Mouse (Mus musculus) layer of hippocampus, postnatal 25 days (tissue): Measurements from ENCODE around the gene Ascc1. TPM values are rescaled to one million over a fixed set of nuclear protein-coding genes. Genes with fewer than 3 reads are reported as not detected.
A peak's percentile ranks its signal among the peaks of the same experiment; 100 is the strongest.
"Not testable (repeated sequence)": the region's sequence is repeated elsewhere in the genome, so short reads cannot be mapped to it uniquely, and the experiment has no call there.

Source experiments
- DNase-seq, 2 experiments: peaks; one replicate each; pipeline ENCODE4 v3.0.0; 2022; ENCODE audit warnings: mixed read lengths in 2 of 2, low spot score in 1 of 2; ENCODE audit errors: extremely low spot score in 1 of 2
- total RNA-seq, 2 experiments: library from RNA; stranded (reverse); gene quantifications; 2 replicates each; pipeline ENCODE4 v1.2.3; 2021

Ascc1 gene
- total RNA-seq, 2 experiments from 2014 or later, result 16.7 to 18.1 TPM

DNA sequence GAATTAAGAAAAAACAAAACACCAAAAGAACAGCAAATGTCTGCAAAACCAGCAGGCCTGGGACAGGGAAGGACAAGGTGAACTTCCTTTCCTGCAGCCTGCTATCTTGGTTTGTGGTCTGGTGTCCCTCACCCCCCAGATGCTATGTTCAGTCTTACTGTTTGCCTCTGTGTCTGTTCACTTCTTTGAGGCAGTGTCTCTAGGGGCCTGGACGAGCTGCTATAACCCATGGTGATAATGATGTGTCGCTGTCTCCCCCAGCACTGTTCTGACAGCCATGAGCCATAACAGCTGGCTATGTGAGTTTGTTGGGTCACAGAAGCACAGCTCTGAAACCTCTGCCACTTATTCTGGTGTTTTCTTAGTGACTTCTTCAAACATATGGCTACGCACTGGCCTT is 27.8 kb upstream of the Ascc1 start:
- DNase-seq, result no peak

DNA sequence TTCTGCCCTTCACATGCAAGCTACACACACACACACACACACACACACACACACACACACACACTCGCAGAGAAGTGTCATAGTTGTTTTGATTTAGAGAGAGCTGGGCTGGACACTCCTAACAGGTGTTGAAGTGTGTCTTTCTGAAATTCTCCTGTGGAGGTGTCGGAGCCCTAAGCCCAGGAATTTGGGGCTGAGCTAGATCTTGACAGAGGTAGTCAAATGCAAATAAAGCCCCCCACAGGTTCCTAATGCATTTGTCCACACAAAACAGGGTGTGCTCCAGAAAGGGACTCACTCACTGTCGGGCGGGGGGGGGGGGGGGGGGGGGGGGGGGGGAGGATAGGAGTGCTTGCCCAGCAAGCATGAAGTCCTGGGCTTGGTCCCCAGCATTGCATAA is 25.5 kb upstream of the Ascc1 start:
- DNase-seq, result no peak

DNA sequence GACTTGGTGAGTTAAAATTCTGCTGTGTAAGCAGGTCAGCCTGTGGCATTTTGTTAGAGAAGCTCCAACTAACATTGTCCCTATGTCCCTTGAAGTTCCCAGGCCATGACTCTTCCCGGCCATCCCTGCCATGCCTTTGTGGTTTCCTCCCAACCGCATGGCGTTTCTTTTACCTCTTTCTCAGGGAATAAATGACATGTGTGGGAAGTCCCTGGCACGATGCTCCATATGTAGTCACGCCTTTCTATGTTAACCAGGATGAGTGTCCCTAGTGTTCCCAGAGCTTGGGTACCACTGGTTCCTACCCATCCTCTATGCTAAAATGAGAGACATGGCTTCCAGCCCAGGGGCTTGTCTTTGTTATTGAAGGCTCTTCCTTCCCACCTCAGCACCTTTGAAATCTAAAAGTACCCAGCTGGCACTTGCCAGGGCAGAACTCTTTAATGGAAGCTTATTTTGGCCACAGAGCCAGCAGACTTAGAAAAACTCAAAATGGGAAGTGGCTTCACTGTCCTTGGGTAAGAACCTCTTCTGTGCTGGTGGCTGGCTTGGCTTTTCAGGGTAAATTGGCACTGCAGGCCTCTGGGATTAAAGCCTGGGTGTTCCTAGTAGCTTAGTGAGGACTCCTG is 24.8 kb upstream of the Ascc1 start:
- no peak for DNase-seq

DNA sequence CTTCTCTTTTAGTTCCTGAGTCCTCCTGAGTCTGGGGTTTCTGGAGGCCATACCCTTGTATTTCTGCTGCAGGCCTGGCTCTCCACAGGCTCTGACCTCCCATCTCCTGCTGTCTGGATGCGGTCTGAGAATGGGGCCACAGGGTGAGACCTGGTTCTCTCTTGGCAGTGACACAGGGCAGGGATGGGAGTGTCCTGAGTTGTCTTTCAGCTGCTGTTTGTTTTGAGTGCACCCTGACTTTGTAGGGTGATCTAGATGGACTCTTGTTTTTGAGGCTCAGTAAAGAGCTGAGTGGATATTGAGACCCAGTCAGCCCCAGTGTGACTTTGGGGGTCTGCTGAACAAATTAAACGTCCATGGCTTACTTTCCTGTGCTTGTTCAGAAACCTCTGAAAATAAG is 24.2 kb upstream of the Ascc1 start:
- no peak for DNase-seq

DNA sequence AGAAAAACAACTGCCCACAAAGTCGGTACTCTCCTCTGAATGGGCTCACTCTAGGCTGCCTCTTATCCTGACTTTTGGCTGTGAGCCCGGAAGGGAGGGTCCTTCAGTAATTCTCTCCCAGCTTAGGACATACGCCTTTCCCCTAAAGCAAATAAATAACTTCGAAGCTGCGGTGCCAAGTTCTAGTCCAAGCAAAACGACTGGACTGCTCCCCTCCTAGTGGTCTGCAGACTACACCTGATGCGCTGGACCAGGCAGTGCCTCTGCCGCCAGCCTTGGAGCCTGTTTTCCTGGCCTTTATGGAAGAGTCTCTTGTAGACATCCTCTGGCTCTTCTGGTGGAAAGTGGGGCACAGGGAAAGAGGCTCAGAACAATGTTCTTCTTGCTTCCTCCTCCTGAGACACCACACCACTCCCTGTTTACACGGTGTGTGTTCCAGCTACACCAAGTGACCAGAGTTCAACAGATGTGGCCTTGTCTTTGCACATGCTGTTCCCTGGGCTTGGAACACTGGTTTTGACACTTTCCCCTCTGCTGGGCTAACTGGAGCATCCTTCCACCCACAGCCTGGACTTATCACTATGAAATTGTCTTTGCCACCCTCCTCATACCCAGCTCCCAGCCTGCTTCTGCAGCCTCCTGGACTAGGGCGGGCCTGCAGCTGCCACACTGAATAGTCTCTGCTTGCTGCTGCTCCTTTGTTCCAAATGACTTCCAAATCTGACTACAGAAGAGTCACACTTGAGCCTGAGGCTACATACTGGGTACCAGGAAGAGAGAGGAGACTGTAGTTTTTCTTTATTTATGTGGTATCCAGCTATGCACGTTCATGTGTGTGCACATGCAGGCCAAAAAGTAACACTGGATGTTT is 23.5 kb upstream of the Ascc1 start:
- DNase-seq, result peak in 1 of 2 experiments; percentile 49

DNA sequence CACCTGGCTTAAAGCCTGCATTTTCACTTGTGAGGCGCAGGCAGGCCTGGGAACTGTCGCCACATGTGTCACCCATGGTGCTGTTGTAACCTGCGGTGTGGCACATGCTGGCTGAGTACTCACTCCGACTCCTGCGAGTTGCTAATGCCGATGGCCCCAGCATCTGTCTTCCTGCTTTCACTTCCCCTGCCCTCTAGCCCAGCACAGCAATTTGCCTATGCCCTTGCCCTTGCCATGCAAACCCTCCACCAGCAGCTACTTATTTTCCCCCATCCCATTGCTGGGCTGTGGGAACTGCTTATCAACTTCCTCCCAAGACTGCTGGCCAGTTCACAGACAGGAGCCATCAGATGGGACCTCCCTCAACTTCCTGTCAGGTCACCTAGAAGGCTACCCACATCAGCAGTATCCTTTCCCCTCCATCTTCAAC is 21.8 kb upstream of the Ascc1 start:
- no peak for DNase-seq

DNA sequence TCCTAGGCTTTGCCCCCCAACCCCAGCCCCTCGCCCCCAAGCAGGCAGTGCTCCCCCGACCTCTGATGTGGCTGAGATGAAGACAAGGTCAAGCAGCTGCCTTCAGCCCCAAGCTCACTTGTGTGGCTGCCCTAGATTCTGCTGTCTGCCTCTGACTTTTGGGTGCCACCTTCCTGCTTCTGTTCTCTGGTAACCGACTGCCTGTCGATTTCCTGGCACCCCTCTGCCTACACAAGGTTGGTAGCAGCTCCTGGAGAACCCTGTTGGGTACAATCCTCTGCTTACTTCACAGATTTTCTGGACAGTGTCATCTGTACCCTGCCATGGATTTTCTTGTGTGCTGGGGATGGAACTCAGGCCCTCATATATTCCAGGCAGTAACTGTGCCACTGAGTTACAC is 21.3 kb upstream of the Ascc1 start:
- DNase-seq, result no peak

DNA sequence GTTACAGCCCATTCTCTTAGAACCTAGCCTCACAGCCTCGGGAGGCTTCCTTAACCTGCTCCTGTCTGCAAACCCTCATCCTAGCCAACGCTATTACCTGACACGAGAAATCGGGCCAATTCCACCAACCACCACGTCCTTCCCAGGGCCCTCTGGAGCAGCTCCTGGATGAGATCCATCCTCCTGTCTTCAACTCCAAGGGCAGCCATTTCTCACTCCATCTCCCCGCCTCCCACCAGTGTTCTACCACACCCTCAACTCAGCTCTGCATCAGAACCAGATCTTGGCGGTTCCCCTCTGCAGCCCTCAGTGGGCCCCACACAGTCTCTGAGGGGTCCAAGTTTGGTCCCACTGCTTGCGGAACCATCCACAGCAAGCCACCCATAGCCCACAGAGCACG is 20.8 kb upstream of the Ascc1 start:
- DNase-seq, result no peak

DNA sequence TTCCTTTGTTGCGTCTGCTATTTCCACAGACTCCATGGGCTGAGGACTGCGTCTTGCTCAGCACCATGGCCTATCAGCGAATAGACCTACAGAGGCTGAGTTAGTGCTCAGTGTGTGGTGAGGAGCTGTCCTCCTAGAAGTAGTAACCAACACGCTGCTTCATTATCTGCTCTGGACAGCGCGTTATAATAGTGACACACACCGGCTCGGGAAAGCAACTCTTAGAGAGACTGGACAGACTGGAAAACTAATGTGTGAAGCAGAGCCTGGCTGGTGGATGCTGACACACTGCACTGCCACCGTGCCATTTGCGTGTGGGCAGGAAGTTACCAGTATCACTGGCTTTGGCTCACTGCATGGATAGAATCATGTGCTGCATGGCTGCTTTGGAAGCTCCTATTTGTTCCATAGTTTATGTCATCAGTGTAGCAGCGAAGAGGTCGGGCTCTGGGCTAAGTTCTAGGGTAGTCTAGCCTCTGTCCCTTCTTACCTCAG is 20.2 kb upstream of the Ascc1 start:
- DNase-seq, result no peak

DNA sequence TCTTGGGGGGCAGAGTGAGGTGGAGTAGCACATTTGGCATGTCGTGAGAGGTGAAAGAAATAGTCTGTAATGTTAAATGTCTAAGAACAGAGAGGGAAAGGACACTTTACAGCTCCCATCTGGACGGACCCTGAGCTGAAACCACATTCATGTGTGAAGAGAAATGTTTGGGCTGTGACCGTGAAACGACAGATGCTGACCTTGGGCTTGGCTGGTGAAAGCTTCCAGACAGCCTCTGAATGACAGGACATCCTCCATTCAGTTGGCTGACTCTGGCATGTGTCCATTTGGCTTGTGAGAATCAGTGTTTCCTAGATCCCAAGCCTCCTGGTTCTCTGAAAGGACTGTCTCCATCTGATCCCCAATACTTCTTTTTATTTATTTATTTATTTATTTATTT is 14.6 kb upstream of the Ascc1 start:
- no peak for DNase-seq

DNA sequence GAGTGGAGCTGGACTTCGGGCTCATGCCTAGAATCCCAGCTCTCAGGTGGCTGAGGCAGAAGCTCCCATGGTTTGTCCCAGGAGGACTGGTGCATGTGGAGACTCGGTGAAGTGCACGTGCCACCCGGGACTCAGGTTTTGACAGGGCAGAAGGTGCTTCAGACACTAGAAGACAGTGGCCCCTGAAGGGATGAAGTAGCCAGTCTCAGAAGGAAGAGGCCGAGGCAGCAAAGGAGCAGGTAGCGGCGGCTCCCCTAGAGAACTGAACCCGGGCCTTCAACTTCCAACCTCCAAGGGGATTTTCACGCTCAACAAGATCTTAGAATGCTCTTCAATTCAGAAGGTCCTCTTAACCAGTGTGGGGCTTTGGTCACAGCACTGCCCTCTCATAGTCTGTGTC is 12.2 kb upstream of the Ascc1 start:
- DNase-seq, result no peak

DNA sequence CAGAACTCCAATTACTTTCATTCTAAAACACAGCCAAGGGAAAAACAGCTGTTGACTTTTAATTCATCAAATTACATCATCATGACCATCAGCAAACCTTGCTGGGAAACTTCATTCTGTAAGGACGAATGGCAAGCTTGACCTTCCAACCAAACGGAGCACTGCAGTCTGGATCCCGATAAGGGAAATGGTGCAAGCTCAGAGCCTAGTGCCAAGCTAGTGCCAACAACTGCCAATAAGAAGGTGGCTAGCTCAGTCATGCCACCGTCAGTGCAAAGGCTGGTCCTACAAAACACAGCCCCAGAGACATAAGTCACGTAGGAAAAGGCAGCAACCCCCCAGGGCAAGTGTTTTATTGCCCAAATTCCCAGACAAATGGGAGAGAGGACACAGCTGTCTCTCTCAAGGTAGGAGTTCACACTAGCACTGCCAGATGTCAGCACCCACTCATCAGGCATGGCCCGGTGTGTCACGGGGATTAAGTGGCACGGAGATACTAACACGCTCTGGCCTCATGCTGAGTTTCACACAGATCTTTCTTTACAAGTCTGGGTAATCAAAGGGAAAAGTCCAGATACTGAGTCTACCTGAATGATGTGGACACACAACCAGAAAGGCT is 11.2 kb upstream of the Ascc1 start:
- no peak for DNase-seq

DNA sequence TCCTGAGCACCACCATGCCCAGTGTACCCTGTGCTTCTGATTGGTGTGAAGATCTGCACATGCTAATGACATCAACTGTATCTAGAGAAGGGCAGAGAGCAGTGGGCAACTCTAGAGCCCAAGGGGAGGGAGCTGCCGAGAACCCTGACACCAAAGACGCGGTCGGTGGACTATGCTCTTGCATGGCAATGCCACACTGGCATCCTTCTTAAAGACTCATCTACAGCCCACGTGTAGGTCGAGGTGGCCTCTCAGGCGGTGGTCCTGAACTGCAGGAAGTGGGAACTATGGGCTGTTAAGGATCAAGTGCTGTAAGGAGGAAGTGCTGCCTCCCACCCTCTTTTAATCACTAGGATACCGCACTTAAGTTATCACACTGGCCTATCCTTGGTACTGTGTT is 10.6 kb upstream of the Ascc1 start:
- DNase-seq, result no peak

DNA sequence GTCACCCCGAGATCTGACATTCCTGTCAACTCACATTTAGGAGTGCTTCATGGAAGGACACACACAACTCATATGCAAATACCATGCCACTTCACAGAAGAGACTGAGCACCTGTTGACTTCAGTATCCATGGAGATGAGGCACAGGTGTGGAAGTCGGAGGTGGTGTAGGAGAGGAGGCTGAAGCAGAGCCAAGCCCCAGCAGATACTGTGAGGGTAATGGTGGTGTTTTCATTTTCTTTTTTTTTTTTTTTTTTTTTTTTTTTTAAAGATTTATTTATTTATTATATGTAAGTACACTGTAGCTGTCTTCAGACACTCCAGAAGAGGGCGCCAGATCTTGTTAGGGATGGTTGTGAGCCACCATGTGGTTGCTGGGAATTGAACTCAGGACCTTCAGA is 8.8 kb upstream of the Ascc1 start:
- DNase-seq, result not testable (repeated sequence)

DNA sequence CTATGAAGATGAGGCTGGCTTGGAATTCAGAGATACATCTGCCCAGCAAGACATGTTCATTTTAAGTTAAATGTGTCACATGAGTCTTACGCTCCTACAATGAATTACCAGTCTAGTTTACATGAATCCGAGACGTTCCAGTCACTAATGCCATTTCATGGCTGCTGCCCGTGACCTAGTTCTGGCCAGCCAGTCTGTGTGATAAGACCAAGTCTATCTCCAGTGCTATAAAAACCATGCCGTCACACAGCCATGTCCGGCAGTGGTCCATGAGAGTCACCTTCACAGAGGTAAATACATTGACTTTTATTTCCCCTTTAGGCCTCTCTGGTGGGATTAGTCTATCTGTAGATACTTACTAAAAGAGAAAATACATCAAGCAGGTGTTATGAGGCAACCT is 6.7 kb upstream of the Ascc1 start:
- no peak for DNase-seq

DNA sequence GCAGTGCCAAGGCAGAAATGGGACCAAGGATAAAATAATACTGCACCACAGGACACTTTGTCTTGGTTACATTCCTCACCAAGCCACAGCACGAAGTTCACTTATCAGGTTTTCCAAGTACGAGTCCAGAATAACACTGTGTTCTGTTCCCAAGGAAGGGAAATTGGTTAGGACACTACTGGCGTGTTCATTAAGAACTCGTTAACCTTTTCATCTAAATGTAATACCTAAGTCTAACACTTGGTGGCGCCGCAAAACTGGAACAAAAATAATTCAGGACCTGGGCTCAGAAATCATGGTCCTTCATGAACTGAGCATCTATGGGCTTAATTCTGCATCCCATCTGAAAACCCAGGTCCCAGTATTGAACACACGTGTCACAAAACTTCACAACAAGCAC is 5.0 kb upstream of the Ascc1 start:
- DNase-seq, result peak in 1 of 2 experiments; percentile 48

DNA sequence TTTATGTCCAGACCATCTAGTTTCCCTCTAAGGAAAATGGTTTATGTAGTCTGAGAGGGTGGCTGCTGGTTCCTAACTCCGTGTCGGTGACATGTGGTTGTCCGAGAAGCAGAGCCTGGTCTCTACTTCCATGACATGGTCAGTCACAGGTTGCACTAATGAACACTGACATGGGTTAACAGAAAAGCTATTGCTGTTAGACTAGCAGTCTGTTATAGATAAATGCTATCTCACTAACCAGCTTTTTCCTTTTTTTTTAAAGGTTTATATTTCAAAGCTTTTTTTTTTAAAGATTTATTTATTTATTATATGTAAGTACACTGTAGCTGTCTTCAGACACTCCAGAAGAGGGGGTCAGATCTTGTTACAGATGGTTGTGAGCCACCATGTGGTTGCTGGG is 3.5 kb upstream of the Ascc1 start:
- DNase-seq, result no peak

DNA sequence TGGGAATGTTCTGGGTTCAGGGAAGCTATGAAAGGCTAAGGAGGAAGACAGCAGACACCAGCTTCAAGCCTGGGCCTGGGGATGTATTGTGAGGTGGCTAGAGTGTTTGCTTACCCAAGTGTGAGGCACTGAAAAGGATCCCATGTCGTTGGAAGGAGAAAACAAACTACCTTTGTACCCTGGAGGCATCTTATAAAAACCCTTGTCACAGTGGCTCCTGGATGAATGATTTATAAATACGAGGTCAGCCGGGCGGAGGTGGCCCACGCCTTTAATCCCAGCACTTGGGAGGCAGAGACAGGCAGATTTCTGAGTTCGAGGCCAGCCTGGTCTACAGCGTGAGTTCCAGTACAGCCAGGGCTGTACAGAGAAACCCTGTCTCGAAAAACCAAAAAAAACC is 942 bp upstream of the Ascc1 start:
- not testable (repeated sequence) for DNase-seq

DNA sequence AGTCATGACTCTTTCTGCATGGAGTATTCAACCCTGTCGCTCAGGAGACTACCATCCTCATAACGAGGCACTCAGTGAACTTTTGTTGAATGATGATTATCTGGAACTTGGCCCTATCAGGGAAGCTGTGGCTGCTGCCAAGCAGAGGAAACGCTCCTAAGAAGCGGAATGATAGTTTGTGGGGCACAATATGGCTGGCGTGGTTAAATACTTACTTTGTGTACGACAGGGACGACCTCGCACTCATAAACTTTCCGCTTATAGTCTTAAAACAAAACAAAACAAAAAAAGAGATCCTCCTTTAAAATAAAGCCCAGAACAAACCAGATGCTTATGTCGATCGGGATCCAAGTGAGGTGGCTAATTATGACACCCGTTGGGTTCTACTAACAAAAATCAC is 402 bp upstream of the Ascc1 start:
- no peak for DNase-seq

DNA sequence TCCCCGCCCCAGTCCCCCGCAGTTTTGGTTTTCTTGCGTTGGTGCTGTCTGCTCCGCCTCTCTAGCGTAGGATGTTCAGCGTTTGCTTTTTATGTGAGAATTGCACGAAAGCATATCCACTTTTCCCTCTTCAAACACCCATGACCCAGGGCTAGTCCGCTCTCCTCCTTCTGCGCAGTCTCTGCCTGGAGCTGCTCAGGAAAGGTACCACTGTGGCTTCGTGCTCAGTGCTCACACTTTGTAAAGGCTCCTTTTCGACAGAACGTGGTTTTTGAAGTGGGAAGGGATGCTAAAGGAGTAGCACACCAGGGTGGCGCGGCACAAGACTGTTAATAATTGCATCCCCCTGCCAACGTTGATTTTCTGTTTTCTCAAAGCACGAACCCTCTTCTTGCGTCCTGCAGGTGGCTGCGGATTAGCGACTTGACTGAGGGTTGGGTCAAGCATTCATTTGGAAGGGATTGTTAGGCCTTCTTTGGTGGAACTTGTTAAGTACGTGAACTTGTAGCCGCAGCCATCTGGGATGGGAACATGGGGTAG is 678 bp downstream of the Ascc1 start:
- DNase-seq, result no peak

DNA sequence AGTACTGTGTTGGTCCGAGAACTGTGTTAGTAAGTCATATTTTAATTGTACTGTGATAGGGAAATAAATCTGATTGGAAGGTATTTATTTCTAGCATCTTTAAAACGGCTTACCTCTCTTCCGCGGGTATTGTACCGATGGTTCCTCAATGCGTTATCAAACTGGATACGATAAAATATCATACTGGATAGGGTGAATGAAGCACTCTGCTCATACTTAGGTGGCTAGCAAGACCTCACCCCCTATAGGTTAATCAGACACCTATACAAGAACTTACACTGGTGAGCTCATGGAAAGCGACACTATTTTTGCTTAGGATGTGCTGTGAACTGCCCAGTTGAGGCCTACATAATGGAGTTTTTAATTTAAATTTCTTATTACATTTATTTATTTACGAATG is 1.2 kb downstream of the Ascc1 start:
- no peak for DNase-seq
